ENCODE assay signal across 9 mouse cellular contexts in the genomic region with DNA sequence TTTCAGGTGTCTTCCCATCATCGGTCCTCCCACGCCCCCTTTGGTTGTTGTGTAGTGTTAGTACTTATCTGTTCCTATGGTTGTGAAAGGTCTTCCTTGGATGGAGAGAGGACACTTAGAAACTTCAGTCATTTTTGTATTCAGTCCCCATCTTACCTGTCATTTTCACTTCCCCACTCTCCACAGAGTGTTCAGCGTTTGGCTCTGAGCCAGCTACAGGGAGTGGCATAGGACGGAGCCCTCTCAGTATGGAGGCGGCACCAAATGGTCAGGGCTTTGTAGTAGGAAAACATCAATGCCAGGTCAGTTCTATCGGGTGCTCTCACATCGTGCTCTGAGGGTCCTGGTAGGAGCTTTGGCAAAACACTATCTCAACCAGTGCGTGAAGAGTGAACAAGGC.
DNase-seq lines count a peak whose midpoint lies in the region; ATAC-seq lines count a peak whose summit lies in the region.
"Had no signal": no experiment of that assay in that cellular context is flagged by ENCODE, and none has a peak within 500 bp of the region (broad histone marks: within the 10 kb centered on the region; RNA-seq: fewer than 3 reads in every experiment).

No protein-coding gene starts in this region.

- H3K27ac ChIP-seq in hindbrain, embryonic 15.5 days (replicated peaks), result no peak overlapping the region
- H3K27ac ChIP-seq in hindbrain, embryonic 13.5 days, result no peak overlapping the region

- H3K4me3 ChIP-seq in hindbrain, embryonic 15.5 days, result no peak overlapping the region
- no peak overlapping the region for H3K4me3 ChIP-seq in hindbrain, embryonic 13.5 days
- H3K4me3 ChIP-seq: myocyte had no signal

- no peaks in the 10 kb centered on the region for H3K27me3 ChIP-seq in hindbrain, embryonic 15.5 days
- H3K27me3 ChIP-seq in hindbrain, embryonic 13.5 days, result no peaks in the 10 kb centered on the region

- WGBS in hindbrain, embryonic 15.5 days, result 65% methylated on average over 8 of the region's 8 CpGs
- WGBS in hindbrain, embryonic 13.5 days, result 74% methylated on average over 8 of the region's 8 CpGs

- H3K36me3 ChIP-seq in hindbrain, embryonic 15.5 days, result no peaks in the 10 kb centered on the region
- no peaks in the 10 kb centered on the region for H3K36me3 ChIP-seq in hindbrain, embryonic 13.5 days

- H3K9me3 ChIP-seq in hindbrain, embryonic 15.5 days, result no peaks in the 10 kb centered on the region
- H3K9me3 ChIP-seq in hindbrain, embryonic 13.5 days, result no peaks in the 10 kb centered on the region

- no peak overlapping the region for H3K4me2 ChIP-seq in hindbrain, embryonic 15.5 days
- H3K4me2 ChIP-seq in hindbrain, embryonic 13.5 days, result no peak overlapping the region

- peaks cover 16% of the 10 kb centered on the region; the same call in 1 of the 2 replicates for H3K4me1 ChIP-seq in hindbrain, embryonic 15.5 days (replicated peaks)
- H3K4me1 ChIP-seq in hindbrain, embryonic 13.5 days (replicated peaks), result peaks cover 30% of the 10 kb centered on the region

- no peak overlapping the region for H3K9ac ChIP-seq in hindbrain, embryonic 15.5 days
- no peak overlapping the region for H3K9ac ChIP-seq in hindbrain, embryonic 13.5 days

- peak; percentile 32 for DNase-seq in adrenal gland, postnatal 14 days
- DNase-seq in adrenal gland, postnatal 10 days, result no peak
- peak; percentile 44 for DNase-seq in urinary bladder, postnatal 14 days (ENCODE audit: low spot score)
- DNase-seq in urinary bladder, adult 18-20 months (ENCODE audit: low spot score in 2 of 2), result no peak
- no peak for DNase-seq in frontal cortex, postnatal 14 days (ENCODE audit: low spot score in 2 of 2)

- peak; percentile 50; the same call in 1 of the 2 replicates for ATAC-seq in hindbrain, embryonic 15.5 days (ENCODE audit: low FRiP score, low read depth)
- ATAC-seq in hindbrain, embryonic 13.5 days (ENCODE audit: low FRiP score), result no peak
- no peak for ATAC-seq in megakaryocyte, adult 5-6 weeks (ENCODE audit: poor library complexity, severe bottlenecking)

Comparison
In these comparisons a context has a peak if more than half of its experiments do, and no peak if none do; other contexts are left out.
1. DNase-seq: peak in adrenal gland, postnatal 14 days (single experiment) and urinary bladder, postnatal 14 days (single experiment); none in adrenal gland, postnatal 10 days (single experiment), urinary bladder, adult 18-20 months (0 of 2) and frontal cortex, postnatal 14 days (0 of 2).